Mouse (Mus musculus) forelimb bud, embryonic 11.5 days (tissue): ENCODE data around the gene Etv4.

Source experiments
- DNase-seq: peaks from one replicate; pipeline ENCODE4 v3.0.0-alpha.2; 2012; ENCODE audit warnings: low read depth, low spot score

Gene Etv4

DNA sequence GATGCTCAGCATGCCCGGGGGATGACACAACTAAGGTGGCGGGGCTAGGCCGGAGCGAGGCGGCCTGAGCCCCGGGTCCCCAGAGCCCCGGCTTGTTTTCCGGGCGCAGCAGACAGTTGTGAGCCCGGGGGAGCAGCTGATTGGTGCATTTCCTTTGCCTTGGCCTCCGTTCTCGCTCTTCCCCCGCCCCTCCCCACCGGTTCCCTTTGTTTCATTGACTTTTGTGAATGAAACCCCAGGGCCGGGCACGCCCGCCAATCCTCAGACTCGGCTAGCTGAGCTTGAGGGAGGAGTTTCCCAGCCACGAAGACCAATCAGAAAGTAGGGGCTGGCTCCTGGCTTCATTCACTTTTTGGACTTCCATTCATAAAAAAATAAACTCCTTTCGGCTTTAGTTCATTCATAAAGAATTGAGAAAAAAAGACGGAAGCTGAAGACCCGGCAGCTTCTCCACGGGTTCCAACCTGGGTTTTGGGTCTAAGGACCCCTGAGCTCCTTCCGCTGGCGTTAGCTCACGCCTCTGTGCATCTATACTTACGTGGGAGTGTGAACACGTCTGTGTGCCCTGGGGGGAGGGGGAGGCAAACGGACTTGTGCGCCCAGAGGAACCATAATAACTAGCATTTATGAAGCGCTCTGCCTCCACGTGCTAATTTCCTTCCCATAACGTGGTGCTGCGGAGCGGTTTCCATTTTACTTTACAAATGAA, at the start of gene Etv4:
Etv4 (minus strand) TSS at position 229 of the 709 bp plus-strand sequence.
- peak; percentile 95 for DNase-seq

DNA sequence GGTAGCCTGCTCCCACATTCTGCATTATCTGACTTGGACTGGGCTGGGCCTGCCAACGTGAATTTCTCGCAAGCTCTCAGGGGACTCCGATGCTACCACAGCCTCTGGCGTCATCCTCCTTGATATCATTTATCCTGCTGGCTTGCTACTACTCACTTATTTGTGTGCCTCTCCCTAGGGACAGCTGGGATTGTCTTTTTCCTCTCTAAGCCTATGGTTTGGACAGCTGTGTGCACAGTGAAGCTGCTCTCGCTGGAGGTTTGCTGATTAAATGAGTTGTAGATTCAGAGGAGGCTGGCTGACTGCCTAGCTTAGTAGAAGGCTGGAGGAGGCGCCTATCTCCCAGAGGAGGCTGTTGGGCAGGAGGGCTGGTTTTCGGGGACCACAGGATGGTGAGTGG, 46.8 kb upstream of the Etv4 start:
- DNase-seq, result no peak

DNA sequence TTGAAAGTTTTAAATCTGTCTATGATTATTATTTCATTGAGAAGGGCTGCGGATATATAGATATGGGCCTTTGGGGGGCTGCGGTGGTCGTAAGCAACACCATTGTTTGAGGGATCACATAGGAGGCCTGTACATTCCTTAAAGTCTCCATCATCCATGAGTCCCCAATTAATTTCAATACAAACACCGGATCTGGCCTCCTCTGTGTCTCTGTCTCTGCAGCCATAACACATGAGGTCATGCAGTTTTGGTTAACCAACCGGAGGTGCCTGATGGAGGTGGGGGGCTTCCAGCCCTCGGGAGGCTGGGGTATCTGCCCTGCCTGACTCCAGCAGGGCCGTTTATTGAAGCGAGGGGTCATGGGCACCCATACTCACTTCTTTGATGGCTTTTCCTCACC, 45.4 kb upstream of the Etv4 start:
- DNase-seq, result peak; percentile 17

DNA sequence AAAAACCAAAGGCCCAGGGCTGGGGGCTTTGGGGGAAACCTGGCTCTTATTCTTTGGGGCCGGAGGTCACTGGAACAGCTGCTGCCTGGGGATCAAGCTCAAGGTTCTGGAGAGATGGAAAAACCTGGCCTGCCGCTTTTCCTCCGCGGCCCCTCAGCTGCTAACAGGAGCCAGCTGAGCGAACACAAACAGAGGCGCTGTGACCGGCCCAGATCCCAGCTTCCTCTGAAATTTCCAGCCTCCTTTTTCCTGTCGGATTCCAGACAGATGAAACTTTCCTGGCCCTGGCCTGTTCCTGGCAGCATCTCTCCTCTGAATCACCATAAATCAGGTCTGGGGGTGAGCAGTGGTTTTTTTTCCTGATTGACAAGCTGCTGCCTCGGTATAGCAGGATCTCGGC, 44.9 kb upstream of the Etv4 start:
- DNase-seq, result peak; percentile 77

DNA sequence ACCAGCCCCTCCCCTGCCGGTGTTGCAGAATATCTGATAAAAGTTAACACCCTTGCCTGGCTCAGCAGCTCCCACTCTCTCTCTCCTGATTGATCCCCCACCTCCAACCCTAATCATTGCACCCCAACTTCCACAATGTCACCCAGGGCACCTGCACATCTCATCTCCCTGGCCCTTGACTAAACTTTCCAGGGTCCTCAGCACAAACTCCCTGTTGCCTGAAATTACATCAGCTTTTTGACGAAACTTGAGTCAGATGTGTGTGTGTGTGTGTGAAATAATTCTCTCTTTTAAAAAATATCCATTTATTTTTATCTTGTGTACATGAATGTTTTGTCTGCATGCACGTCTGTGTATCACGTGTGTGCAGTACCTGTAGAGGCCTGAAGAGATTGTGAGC, 43.5 kb upstream of the Etv4 start:
- DNase-seq, result no peak

DNA sequence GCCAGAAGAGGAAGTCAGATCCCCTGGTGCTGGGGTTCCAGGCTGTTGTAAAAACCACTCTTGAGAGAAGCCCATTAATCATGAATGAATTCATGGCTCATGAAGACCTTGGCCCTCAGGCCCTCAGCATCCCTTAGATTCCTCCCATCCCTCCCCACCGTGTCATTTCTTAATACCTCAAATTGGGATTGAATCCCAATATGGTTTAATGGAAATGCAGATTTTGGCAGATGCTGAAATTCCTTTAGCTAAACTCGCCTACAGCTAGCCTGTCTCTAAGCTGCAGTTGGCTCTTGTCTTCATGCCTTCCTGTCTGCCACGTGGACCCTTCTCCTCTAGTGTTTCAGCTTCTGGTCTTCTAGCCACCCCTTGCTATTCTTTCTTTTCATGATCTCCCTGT, 38.0 kb upstream of the Etv4 start:
- DNase-seq, result no peak

DNA sequence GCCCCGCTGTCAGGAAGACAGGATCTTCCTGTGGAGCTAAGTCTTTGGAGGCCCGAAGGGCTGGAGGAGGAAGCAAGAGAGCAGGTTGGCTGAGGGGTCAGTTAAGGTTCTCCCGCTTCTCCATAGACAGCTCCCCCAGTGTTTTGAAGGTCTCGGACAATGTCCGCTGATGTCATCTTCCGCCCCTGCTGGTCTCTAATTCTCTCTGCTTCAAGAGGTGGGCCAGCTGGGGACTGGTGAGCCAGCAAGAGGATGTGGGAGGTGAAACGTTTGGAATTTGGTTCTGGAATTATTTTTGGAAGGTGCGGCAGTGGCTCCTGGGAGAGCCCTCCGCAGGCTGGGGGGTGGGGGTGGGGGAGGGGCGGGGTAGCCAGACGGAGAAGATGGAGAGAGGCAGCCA, 35.7 kb upstream of the Etv4 start:
- DNase-seq, result no peak

DNA sequence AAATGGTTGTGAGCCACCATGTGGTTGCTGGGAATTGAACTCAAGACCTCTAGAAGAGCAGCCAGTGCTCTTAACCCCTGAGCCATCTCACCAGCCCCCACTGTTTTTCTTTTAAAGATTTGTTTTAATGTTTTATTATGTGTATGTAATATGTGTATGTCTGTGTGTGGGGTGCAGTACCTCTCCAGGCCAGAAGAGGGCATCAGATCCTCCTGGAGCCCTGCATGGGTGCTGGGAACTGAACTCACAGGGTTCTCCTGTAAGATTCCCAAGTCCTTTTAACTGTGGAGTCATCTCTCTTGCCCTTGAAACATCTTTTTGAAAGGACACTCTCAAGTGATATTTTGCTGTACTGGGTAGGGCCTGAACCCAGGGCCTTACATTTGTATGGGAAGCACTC, 34.7 kb upstream of the Etv4 start:
- DNase-seq, result no peak

DNA sequence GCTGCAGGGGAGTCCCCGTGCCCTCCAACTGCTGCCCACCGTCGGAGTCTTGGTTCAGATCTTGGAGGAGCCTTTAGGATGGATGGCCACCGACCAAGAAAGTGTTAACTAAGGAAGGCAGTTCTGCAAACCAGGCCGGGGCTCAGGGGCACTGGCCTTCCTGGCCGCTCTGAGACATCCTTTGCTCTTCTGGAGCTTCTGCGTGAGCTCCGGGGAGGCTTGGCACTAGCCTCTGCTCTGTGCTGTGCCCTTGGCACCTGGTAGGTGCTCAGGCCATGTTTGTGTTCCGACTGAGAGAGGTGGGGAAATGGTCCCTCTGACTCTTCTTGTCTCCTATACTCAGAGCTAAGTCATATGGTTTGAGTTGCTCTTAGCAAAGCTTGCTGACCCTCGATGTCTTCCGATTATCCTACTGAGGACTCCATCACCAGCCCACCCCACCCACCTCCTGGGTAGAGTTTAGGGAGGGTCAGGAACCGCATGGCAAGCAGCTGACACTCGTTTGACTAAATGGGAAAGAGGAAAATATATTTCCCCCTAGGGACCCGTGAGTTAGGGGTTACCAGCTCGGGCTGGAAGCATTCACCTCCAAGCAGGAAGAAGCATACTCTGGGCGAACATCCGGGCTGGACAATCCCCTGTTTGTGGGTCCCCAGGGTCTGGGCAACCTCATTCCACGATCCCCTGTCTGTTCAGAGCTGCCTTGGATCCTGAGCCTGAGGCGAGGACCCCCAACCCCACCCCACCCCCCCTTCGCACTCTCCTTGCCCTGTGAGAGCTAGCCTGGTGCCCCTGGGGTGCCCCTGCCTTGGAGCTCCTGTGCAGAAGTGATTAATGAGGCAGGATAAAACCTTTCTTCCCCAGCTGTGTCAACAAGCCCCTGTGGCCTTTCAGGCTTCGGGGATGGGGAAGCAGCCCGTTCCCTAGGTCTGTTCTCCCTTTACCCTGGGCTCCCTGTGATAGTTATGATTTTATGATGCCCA, 30.2 kb upstream of the Etv4 start:
- DNase-seq, result no peak

DNA sequence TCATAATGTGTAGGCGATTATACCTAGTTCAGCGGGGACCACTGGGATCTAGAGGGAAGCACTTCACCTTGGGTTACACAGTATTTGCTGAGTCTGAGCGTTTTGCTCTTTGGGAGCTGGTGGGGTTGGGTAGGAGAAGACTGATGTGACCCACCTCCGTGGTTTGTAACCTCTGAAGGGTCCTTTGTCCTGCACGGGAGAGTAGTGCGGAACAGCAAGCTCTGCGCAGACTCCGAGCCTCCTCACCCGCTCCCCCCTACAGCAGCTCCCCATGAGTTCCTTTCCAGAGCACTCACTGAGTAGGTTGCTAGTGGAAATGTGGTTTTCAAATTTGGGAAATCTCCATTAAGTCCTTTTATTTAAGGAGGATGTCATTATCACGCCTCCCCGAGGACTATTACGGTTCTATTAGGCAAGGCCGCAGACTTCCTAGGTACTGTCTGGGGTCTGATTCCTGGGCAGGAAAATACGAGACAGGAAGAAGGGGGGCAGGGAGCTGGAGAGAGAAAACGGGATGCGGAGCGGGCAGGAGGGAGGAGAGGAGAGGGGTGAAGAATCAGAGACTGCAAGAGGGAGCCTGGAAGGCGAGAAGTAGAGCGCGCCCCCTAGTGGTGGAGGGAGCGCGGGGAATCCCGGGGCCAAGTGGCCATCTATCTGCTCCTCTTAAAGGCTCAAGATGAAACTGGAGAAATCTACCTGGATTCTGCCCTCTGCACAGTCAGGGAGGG, 29.4 kb upstream of the Etv4 start:
- peak; percentile 86 for DNase-seq

DNA sequence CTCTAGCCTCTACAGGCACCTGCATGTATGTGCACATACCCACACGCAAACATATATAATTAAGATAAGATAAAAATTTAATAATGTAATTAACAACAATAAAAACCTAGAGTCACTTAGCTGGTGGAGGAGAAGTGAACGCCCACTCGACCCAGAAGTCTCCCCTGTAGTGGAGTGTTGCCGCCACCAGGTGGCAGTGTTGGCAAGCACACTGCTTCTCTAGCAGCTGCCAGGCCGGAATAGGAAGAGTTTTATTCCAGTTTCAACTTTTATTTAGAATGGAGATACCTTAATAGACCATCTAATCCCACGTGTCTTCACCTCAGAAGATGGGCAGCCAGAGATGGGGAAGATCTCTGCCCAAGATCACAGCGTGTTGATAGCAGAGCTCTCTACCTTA, 28.1 kb upstream of the Etv4 start:
- DNase-seq, result peak; percentile 78

DNA sequence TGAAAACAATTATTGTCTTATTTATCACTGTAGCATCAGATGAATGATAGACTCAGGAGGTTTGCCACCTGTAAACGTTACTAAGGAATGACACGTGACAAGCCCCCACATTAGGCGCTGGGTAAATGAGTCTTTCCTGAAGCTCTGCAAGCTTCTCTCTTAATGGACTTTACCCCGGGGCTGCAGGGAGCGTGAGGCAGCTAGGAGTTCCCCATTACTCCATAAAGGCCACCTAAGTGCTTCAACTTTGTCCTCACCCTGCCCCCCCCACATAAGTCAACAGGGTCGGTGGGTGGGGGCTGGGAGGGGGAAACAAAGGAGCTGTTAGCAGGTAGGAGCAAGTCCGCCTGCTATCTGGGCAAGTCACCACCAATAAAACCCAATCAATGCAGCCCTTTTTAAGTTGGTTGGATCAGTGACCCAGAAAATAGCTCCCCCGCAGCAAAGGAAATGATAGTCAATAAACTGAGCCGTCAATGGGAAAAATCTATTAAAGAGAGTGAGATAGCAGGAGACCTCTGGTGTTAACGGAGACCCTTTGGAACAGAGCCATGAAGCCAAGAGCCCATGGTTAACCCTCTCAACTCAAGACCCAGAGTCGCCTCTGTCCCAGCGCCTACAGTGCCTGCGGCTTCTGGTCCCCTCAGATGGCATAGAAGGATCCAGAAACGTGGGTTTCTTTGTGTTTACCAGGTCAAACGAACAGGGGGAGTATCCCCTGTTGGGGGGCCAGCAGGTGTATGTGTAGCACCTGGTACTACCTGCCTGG, 24.1 kb upstream of the Etv4 start:
- DNase-seq, result no peak

DNA sequence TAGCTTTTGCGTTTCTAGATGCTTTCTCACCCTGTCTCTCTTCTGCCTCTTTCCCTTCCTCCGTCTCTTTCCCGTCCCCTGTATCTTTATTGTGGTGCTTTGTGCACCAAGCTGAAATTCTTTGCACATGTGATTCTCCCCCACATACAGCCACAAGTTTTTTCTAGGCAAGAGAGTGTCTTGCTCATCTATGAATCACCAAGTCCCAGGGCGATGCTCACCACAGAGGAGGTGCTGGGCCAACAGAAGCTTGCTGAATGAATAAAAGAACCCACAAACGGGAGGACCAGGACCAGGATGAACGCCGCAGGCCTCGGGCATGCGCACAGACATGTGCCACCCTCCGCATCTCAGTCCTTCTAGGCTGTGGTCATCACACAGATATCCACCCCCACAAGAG, 22.1 kb upstream of the Etv4 start:
- DNase-seq, result no peak

DNA sequence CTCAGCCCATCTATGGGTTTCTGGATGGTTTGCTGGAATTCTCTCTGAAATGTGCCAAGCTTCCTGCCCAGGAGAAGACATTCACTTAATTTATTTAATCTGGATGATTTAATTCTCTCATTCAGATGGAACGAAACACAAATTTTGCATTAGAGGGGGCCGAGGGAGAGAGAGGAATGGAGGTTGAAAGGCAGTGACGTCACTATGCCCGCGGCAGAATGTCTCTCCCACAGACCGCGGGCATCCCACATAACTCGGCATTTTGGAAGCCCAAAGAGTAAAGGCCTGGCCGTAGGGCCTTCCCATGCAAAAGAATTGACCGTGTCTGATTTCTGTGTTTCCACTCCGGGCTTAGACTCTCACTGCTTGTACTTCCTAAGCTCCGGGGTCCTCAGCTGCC, 21.6 kb upstream of the Etv4 start:
- no peak for DNase-seq

DNA sequence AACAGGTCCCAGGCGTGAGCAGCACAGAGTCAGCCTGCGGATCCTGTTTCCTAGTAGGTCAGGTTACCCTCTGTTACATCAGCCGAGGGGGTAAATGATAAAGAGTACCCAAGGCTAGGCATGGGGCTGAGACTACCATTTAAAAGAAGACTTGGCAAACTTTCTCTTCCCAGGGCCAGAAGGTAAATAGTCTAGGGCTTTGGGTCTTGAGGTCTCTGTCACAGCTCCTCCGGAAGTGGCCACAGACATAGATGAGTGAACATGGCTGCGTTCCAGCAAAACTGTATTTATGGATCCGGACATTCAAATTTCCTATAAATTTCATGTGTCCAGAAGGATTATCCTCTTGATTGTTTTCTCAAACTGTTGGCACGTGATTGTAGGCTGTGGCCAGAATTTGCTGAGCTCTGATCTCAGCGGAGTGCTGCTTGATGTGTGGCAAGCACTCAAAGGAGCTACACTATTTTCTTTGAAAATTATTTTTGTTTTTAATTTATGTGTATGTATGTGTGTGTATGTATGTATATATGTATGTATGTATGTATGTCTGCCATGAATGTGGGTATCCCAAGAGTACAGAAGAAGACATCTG, 20.0 kb upstream of the Etv4 start:
- DNase-seq, result no peak

DNA sequence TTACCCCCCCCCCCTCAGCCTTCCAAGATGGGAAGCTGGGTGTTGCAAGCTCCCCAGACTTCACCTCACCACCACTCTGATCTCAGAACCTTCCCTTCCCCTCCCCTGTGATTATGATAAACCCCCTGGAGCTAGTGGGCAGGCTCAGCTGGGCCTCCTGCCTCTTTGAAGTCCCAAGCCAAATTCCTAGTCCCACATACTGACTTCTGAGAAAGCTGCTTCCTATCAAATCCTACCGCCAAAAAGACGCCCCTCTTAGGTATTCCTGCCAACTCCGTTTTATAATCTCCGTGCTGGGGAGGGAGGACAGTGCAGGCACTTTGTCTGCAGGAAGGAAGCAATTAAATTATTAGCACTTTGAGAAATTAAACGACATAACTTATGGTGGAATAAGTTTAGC, 16.2 kb upstream of the Etv4 start:
- DNase-seq, result no peak

DNA sequence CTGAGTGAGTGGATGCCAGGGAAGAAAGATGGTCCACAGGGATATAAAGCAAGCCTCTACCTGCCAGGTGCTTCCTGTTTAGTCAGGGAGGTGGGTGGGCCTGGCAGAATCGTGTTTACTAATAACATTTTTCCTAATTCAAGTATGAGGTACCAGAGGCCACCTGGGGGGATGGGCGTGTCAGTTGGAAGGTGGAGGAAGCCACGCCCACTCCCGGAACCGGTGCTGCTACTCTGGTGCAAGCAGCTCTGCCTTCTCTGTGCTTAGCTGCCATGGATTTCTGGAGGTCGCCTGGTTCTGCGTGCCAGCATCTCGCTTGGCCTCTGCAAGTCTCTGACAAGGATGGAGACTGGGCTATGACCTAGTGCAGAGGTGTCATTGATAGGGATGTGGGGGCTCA, 12.9 kb upstream of the Etv4 start:
- DNase-seq, result no peak

DNA sequence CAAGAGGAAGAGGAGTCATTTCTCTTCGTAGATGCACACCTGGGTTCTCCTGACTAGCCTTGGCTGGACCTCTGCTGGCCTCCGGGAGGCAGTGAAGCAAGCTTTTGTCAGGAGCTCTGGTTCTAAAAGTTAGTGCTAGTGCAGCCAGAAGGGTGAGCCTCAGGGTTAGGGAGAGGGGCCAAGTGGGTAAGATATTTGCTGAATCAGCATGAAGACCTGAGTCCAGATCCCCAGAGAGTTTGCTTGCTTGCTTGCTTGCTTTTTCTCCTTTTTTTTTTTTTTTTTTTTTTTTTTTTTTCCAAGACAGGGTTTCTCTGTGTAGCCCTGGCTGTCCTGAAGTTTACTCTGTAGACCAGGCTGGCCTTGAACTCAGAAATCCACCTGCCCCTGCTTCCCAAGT, 12.2 kb upstream of the Etv4 start:
- no peak for DNase-seq

DNA sequence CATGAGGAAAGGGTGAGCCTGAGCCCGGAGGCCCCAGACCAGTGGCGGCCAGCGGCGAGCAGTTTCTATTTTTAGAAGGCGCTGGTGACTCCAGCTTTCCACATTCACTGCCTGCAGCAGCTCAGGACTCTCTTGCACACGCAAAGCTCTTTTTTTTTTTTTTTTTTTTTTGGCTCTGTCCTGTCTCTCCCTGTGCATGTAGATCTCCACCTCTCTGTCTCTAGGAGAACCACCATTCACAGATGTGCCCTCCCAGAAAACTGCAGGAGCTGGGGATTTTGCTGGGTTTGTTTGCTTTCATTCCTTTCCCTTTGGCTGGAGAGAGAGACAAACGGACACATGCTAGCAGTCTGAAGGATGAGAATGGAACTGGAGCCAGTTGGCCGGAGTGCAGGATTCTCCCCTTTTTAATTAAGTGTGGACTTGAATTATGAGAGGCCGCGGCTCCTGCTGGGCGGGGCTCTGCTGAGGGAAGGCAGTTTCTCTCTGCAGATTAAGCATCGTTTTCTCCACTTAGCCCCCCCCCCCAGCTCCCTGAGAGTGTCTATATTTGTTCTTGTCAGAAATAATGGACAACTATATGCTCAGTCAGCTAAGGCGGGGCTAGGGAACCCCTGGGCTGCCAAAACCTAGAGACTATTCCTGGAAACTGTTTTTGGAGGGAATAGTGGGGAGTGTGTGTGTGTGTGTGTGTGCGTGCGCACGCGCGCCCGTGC, 5.8 kb upstream of the Etv4 start:
- no peak for DNase-seq

DNA sequence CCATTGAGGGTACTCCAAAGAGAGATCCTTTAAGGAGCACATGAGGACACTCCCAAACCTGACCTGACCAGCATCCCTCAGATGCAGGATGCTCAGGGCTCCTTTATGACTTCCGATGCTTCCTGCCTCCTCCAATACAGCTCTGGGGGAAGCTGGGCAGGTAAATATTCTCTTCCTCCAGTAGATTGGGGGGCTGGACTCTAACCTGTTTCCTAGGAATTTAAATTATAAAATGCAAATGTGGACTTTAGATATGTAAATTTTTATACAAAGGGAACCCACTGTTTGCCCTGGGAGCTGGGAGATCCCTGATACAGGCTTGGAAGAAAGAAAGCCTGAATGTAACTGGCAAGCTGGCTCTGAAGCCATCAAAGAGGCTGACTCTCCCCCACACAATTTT, 2.3 kb upstream of the Etv4 start:
- DNase-seq, result no peak

DNA sequence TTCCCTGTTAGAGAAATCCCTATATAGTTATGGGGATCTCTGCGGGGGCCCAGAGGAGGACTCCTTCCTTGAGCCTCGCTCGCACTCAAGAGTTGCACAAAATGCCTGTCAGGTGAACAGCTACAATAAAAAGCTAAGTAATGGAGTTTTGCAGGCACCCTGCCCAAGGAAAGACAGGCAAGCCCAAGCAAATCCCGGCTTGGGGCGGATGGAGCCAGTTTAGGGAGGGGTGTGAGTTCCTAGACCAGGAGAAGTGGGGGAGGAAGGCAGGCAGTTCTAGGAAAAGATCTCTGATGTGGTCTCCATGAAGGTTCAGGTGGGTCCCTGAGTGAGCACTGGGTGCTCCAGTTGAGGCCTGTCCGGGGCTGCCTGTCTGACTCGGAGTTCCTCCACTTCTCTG, 1.5 kb upstream of the Etv4 start:
- DNase-seq, result no peak
